Mouse (Mus musculus): ENCODE data around the gene Thegl.
"Not testable (repeated sequence)": the region's sequence is repeated elsewhere in the genome, so short reads cannot be mapped to it uniquely, and the experiment has no call there.

Thegl gene

DNA sequence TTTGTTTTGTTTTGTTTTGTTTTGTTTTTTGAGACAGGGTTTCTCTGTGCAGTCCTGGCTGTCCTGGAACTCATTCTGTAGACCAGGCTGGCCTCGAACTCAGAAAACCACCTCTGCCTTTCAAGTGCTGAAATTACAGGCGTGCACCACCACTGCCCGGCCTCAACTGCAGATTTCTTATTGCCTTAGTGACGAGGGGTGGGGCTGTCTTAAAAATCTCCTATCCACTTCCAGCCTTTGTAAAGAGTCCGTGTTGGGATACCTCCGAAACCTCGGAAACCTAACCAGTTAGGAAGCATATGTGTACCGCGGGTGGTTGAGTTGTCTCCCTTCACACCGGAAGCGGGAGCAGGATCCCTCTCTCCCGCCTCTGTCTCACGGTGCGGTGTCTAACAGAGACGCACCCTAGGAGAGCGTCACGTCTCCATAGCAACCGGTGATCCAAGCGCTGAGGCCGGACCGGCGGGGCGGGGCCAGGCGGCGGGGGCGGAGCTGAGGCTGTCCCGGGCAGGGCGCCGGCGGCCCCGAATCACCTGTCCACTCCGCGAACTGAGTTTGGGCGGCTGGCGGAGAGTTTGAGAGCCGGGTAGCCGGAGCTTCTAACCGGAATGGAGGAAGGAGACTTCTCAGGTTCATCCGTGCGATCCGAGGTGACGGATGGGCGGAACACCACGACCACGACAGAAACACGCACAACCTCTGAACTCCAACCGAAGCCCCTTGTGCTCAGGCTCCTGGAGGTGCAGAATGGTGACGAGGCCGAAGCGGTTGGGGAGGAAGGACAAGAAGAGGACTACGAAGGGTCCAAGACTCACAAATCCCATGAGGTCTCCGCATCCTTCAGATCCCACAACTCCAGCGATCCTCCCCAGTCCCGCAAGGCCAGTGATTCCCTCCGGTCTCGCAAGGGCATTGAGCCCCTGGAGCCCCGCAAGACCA, at the start of gene Thegl:
Thegl (plus strand) TSS at position 480 of the 939 bp plus-strand sequence.
- peak; percentile 85 to 86 for DNase-seq

DNA sequence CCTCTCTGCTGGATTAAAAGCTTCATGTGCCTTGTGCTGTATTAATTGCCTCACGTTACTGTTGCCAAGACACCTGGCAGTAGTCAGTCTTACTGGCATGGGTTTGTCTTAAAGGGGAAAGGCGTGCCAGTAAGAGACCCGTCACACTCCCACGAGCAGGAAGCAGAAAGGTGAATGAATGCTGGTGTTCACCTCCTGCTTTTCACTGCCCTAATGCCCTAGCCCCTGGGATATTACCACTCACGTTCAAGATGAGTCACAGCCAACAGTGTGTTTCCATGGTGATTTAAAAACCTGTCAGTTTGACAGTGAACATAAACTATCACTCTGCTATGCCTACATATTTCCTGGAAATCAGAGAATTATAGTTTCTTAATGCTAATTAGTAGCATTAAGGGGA, 46.6 kb upstream of the Thegl start:
- DNase-seq = no peak

DNA sequence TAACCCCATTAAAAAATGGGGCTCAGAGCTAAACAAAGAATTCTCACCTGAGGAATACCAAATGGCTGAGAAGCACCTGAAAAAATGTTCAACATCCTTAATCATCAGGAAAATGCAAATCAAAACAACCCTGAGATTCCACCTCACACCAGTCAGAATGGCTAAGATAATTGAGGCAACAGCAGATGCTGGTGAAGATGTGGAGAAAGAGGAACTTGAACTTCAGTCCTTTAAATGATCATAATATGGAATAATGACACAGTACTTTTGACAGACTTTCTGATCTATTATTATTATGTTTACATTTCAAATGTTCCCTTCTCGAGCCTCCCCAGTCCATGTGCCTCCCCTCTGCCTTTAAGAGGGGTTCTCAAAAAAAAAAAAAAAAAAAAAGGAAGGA, 44.7 kb upstream of the Thegl start:
- DNase-seq = not testable (repeated sequence)

- DNase-seq = no peak
These were observed 42.3 kb upstream of the Thegl start for GRCm38 (mm10) chr5:76973488-76973887.

DNA sequence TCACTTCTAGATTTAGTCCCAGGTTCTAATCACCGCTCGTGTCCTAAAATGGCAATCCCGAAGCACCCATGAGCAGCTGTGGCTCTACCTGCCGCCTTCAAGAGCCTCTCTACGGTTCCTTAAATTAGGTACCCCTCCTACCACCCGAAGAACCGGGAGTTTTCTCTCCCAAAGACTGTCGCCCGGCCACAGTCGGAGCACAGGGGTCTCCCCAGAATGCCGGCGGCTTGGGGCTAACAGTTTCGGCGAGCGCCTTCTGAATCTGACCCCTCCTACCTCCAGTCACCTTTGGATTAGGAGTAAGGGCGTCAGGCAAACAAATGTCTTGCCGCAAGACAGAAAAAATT, 41.6 kb upstream of the Thegl start:
- DNase-seq = no peak

DNA sequence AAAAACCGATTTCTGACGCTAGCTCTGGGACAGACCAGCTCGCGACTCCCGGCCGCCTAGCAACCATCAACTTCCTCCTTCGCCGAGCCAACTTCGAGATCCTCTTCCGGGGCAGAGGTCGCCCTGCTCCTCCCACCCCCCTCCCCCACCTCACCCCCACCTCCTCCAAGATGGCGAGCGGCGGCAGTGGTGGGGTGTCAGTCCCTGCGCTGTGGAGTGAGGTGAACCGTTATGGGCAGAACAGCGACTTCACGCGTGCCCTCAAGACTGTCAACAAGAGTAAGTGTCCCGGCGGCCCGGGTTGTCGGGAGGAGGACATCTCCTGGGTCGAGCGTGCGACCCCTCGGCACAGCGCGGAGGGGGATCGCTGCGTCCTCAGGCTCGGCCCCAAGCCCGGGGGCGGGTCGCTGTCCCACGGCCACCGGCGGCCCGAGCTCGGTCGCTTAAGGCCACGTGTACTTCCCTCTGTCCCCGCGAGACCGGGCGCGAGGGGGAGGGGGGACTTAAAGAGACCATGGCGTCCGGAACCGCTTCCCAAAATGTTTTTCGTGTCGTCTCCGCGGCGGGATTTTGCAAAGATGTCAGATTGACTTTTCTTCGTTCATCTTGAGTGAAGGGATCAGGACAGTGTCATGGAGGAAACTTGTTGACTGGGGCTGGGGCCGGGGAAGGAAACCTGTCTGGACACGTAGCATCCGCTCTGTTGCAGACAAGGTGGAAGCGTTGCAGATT, 41.1 kb upstream of the Thegl start, which contains the start of gene Srp72:
Srp72 (plus strand) TSS at position 130 of the 732 bp plus-strand sequence.
- DNase-seq = peak; percentile 88 to 89

DNA sequence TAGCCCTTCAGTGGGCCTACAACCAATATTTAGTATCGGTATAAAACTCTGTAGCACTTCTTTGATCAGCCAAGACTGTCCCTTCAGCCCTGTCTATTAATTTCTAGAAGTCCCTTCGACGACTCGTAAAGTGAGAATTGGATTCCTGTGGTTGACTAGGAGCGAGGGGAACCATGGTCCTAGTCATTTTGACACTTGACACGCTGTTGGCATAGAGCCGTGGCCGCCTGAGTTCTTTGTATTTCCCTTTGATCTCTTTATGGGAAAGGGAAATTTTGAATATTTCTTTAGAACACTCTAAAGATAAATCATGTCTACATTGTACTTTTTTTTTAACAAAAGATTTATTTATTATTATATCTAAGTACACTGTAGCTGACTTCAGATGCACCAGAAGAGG, 40.1 kb upstream of the Thegl start:
- no peak for DNase-seq

DNA sequence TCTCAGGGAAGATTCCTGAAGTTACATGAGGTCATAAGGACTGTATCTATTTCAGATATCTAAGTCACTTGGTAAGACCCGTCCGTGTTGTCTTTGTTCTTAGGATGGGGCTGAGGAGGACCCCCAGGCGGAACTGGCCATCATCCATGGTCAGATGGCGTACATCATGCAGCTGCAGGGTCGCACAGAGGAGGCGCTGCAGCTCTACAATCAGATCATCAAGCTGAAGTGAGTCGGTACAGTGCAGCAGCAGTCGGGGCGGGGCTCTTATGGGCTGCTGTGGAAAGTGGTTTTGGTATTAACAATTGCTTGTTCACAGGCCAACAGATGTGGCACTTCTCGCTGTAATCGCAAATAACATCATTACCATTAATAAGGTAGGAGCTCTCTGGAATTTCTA, 31.8 kb upstream of the Thegl start:
- no peak for DNase-seq

GRCm38 (mm10) chr5:76990789-76991188, 25.0 kb upstream of the Thegl start:
- DNase-seq = no peak

- no peak for DNase-seq
These were observed 22.5 kb upstream of the Thegl start for GRCm38 (mm10) chr5:76993174-76993814.

DNA sequence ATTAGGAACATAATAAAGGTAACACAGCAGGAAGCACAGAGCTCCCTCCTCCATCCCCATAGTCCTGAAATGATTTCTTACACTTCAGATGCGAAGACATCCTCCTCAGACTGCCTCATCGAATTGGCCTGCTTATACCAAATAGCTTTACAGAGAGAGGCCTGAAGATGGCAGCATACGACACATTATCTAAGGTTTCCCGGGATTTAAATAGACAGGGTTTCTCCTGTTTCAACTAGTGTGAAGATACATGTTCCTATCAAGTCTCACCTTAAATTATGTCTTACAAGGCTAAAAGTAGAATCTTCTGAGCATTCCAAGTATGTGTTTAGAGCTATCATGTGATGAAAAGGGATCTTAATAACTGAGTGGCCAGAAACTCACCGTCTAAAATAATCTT, 17.4 kb upstream of the Thegl start:
- no peak for DNase-seq

DNA sequence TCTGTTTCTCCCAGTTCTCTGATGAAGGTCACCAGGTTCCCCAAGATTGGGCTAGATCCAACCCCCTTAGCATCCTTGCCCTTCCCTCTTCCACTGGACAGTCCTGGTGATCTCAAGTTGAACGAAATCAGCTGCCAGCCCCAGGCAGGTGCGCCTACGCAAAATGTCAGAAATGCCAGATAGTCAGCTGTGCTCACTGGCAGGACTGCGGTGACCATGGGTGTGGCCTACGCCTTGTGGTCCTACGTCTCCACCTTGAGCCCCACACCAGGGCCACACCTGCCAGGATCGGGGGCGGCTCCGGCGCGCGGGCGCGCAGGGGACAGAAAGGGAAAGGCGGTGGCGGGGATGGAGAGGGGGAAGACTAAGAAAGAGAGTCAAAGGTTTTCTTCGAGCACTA, 14.6 kb upstream of the Thegl start:
- no peak for DNase-seq

GRCm38 (mm10) chr5:77004051-77004821, 11.6 kb upstream of the Thegl start, which contains the start of gene Arl9:
Gene Arl9, plus strand, starts transcription at chr5:77004055.
- no peak for DNase-seq

GRCm38 (mm10) chr5:77010352-77010751, 5.5 kb upstream of the Thegl start:
- no peak for DNase-seq

DNA sequence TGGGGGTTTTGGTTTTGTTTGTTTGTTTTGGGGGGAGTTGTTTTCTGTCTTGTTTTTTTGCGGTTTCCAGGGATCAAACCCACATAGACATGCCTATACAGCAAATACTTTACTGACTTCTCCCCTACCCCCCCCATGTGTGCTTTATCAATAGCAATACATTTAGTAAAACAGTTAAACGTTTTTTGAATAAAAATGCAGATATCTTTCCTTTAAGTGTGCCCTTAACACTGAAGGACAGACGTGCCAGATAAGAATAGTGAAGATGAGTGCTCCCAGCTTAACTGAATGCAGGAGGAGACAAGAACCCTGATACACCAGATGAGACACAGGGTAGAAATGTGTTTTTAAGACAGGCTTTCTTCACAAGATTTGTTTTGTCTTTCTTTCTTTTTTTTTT, 4.7 kb upstream of the Thegl start:
- no peak for DNase-seq

GRCm38 (mm10) chr5:77013171-77013570, 2.7 kb upstream of the Thegl start:
- no peak for DNase-seq

- DNase-seq = no peak
These were observed 12.2 kb downstream of the Thegl start for GRCm38 (mm10) chr5:77028034-77028433.

- DNase-seq = peak; percentile 54 to 64
These were observed 13.9 kb downstream of the Thegl start for GRCm38 (mm10) chr5:77029735-77030134.

DNA sequence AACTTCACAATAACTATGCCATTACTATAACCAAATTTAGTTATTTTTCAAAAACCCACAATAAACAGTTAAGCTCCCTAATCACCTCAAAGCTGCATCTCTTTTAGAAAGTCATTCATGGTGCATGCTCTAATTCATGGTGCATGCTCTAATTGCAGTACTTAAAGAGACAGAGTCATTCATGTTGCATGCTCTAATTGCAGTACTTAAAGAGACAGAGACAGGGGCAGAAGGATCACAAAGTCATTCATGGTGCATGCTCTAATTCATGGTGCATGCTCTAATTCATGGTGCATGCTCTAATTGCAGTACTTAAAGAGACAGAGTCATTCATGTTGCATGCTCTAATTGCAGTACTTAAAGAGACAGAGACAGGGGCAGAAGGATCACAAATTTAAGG, 19.3 kb downstream of the Thegl start:
- not testable (repeated sequence) for DNase-seq

GRCm38 (mm10) chr5:77038451-77038850, 22.6 kb downstream of the Thegl start:
- DNase-seq = no peak

GRCm38 (mm10) chr5:77039391-77039790, 23.6 kb downstream of the Thegl start:
- no peak for DNase-seq

- DNase-seq = no peak
These were observed 28.5 kb downstream of the Thegl start for GRCm38 (mm10) chr5:77044362-77044761.

- no peak for DNase-seq
These were observed 36.8 kb downstream of the Thegl start for GRCm38 (mm10) chr5:77052616-77053015.

All from lung, postnatal 4 days (tissue).